In genomic region chr11:32692834-32693233, GRCm38 (mm10) we compare ENCODE assay signal across 20 mouse cellular contexts. TPM values are rescaled to one million over a fixed set of nuclear protein-coding genes. Genes with fewer than 3 reads are reported as not detected.
DNase-seq lines count a peak whose midpoint lies in the region; TF ChIP-seq lines count a peak whose summit lies in the region.
"Had no signal": no experiment of that assay in that cellular context is flagged by ENCODE, and none has a peak within 500 bp of the region (broad histone marks: within the 10 kb centered on the region; RNA-seq: fewer than 3 reads in every experiment).

No protein-coding gene starts in this region.

- no peak for TF ChIP-seq POLR2A in CH12.LX (IDR thresholded peaks at IDR 0.05; ENCODE audit: low read depth, low read length)
- no peak for TF ChIP-seq POLR2A in lung, adult 2 months (IDR thresholded peaks at IDR 0.05; ENCODE audit: borderline replicate concordance, extremely low read depth, low read depth, low read length)

- TF ChIP-seq EP300 in CH12.LX (IDR thresholded peaks at IDR 0.05; ENCODE audit: low read length), result peak; percentile 57; the same call in 1 of the 2 replicates

- dilution Hi-C loops in CH12.LX (cut with MboI; ENCODE audit: extremely low pct_ligation_motif_present, extremely low pct_unique_long_range_greater_than_20kb, low sequenced_read_pairs), result no loop called here

- no peak for DNase-seq in gastrocnemius, adult 2 months
- no peak for DNase-seq in gastrocnemius, adult 8-10 months (ENCODE audit: low spot score in 2 of 2)
- peak; percentile 35 for DNase-seq in heart, adult 11 months
- DNase-seq in heart, postnatal 36 days, result no peak
- DNase-seq in layer of hippocampus, adult 2 months (ENCODE audit: low spot score in 2 of 2), result no peak
- no peak for DNase-seq in layer of hippocampus, adult 11-12 months (ENCODE audit: low spot score)
- DNase-seq in CH12.LX (ENCODE audit: extremely low read depth), result no peak
- no peak for DNase-seq in lung, adult 2 months
- DNase-seq: adrenal gland, adult 2 months; adrenal gland, adult 8-10 months; adrenal gland, postnatal 10 days; adrenal gland, postnatal 14 days; adrenal gland, postnatal 25 days; adrenal gland, postnatal 36 days; B cell, adult 2 months; cerebellum, adult 11 months; cerebellum, adult 11-12 months; cerebellum, adult 18-20 months had no signal

- no peak for TF ChIP-seq CTCF in gastrocnemius, adult 2 months (IDR thresholded peaks at IDR 0.05)
- no peak for TF ChIP-seq CTCF in layer of hippocampus, adult 2 months (conservative IDR thresholded peaks at IDR 0.05)
- TF ChIP-seq CTCF in CH12.LX (conservative IDR thresholded peaks at IDR 0.05 in 1 of 2, IDR thresholded peaks at IDR 0.05 in 1 of 2; ENCODE audit: low read depth in 2 of 2, low read length in 2 of 2), result no peak
- no peak for TF ChIP-seq CTCF in lung, adult 2 months (IDR thresholded peaks at IDR 0.05; ENCODE audit: insufficient read depth, low read length)

- 94% methylated on average over 1 of the region's 1 CpGs for WGBS in lung, adult 2 months

- H3K4me2 ChIP-seq in CH12.LX (ENCODE audit: insufficient read depth, low read depth, poor library complexity, severe bottlenecking), result no peak overlapping the region

- no peaks in the 10 kb centered on the region for H3K27me3 ChIP-seq in CH12.LX (replicated peaks)
- H3K27me3 ChIP-seq: Patski had no signal

- TF ChIP-seq RAD21 in CH12.LX (IDR thresholded peaks at IDR 0.05; ENCODE audit: low read depth, low read length), result no peak

- H3K36me3 ChIP-seq in CH12.LX (replicated peaks in 1 of 2; ENCODE audit: control insufficient read depth in 1 of 2, insufficient read depth in 1 of 2, low read length in 1 of 2), result peaks cover 0 to 16% of the 10 kb centered on the region in 2 experiments

- peaks cover 51% of the 10 kb centered on the region for H3K79me2 ChIP-seq in CH12.LX (replicated peaks; ENCODE audit: control insufficient read depth, extremely low read depth, insufficient read depth, poor library complexity, severe bottlenecking)

- no peak overlapping the region for H3K4me3 ChIP-seq in gastrocnemius, adult 2 months
- no peak overlapping the region for H3K4me3 ChIP-seq in layer of hippocampus, adult 2 months
- no peak overlapping the region for H3K4me3 ChIP-seq in CH12.LX (replicated peaks in 1 of 3; ENCODE audit: low read depth in 2 of 3, low read length in 2 of 3, poor library complexity in 1 of 3)
- no peak overlapping the region for H3K4me3 ChIP-seq in lung, adult 2 months (replicated peaks; ENCODE audit: extremely low read depth, low read depth, low read length)

- H3K9ac ChIP-seq in CH12.LX (ENCODE audit: insufficient read depth, low read depth), result no peak overlapping the region

- peaks cover 7 to 95% of the 10 kb centered on the region in 2 experiments for H3K4me1 ChIP-seq in CH12.LX (ENCODE audit: control insufficient read depth in 1 of 2, insufficient read depth in 2 of 2)
- H3K4me1 ChIP-seq in lung, adult 2 months (ENCODE audit: control insufficient read depth, insufficient read depth, low read length), result peaks cover 7% of the 10 kb centered on the region

- H3K27ac ChIP-seq in gastrocnemius, adult 2 months, result peak overlapping the region; percentile 91
- peak overlapping the region; percentile 89 for H3K27ac ChIP-seq in layer of hippocampus, adult 2 months
- no peak overlapping the region for H3K27ac ChIP-seq in CH12.LX (ENCODE audit: insufficient read depth, low read depth)

- no peaks in the 10 kb centered on the region for H3K9me3 ChIP-seq in CH12.LX (replicated peaks; ENCODE audit: low read length)
- H3K9me3 ChIP-seq: G1E had no signal

- intact Hi-C loops in gastrocnemius, adult 2 months (cut with DNase I), result no loop called here
- intact Hi-C loops in heart, postnatal 36 days (cut with DNase I), result loop anchor here (5.0 kb wide), 1 partner anchor 66 kb away; no protein-coding TSS in a partner anchor

- in situ Hi-C loops in CH12.LX (cut with MboI; ENCODE audit: low pct_ligation_motif_present, low pct_unique_long_range_greater_than_20kb, low sequenced_read_pairs), result no loop called here

TF ChIP-seq in CH12.LX, 34 proteins besides CTCF, POLR2A, EP300 and RAD21:
- TF ChIP-seq ZNF384 (IDR thresholded peaks at IDR 0.05; ENCODE audit: low read depth, low read length) (peak; percentile 76), ZMIZ1 (IDR thresholded peaks at IDR 0.05; ENCODE audit: low read depth, low read length) (no peak)

RNA-seq across cellular contexts. Expression of gene Fbxw11, which starts 50.3 kb away (rescaled TPM):
- total RNA-seq in gastrocnemius, adult 2 months (2021), result 10 to 100 TPM; 56.9 to 68.9 TPM
- 10 to 100 TPM; 59.8 to 72.7 (median 66.6) TPM for total RNA-seq in gastrocnemius, adult 8-10 months (2022)
- total RNA-seq in heart, postnatal 36 days (2021), result 10 to 100 TPM; 49.5 to 51.3 TPM
- total RNA-seq in layer of hippocampus, adult 2 months (2021), result 100 to 1,000 TPM; 146 to 157 TPM
- total RNA-seq in CH12.LX (2012; rRNA removed) (55.9 and 58.5 TPM in 2 replicates), CH12.LX (2014; rRNA removed) (82.8 and 85.0 TPM in 2 replicates)
- 45.0 and 54.5 TPM in 2 replicates for polyA plus RNA-seq in CH12.LX (2012; ENCODE audit: insufficient read length, low read depth)
- 34.3 and 49.2 TPM in 2 replicates for polyA plus RNA-seq in lung, adult 2 months (2012; rRNA removed)
